In genomic region chr2:127142577-127143157, GRCm38 (mm10) we compare ENCODE assay signal across 8 mouse cellular contexts. TPM values are rescaled to one million over a fixed set of nuclear protein-coding genes. Genes with fewer than 3 reads are reported as not detected.
A peak's percentile ranks its signal among the peaks of the same experiment; 100 is the strongest.
DNase-seq lines count a peak whose midpoint lies in the region; TF ChIP-seq lines count a peak whose summit lies in the region.

No protein-coding gene starts in this region.

- 0 out of 2 replicates have a peak overlapping the region, but pooled peaks have one; percentile 1 for H3K27ac ChIP-seq in bone marrow, adult 2 months (ENCODE audit: control insufficient read depth, insufficient read depth, low read depth, low read length, poor library complexity)
- H3K27ac ChIP-seq in hindbrain, embryonic 10.5 days, result peak overlapping the region; percentile 88
- peak overlapping the region; percentile 63 for H3K27ac ChIP-seq in macrophage

- peaks cover 37% of the 10 kb centered on the region for H3K79me2 ChIP-seq in macrophage (ENCODE audit: inconsistent target)

- H3K4me1 ChIP-seq in bone marrow, adult 2 months (ENCODE audit: control insufficient read depth, insufficient read depth, low read length), result peaks cover 3% of the 10 kb centered on the region; the same call in 1 of the 2 replicates
- peaks cover 22% of the 10 kb centered on the region for H3K4me1 ChIP-seq in hindbrain, embryonic 10.5 days (replicated peaks)

- no peak for TF ChIP-seq CTCF in bone marrow, adult 2 months (IDR thresholded peaks at IDR 0.05; ENCODE audit: control insufficient read depth, insufficient read depth, low read length)

- peaks cover 33% of the 10 kb centered on the region for H3K36me3 ChIP-seq in hindbrain, embryonic 10.5 days
- peaks cover 18% of the 10 kb centered on the region; the same call in 1 of the 2 replicates for H3K36me3 ChIP-seq in macrophage (ENCODE audit: inconsistent target)

- peak; percentile 27 for DNase-seq in kidney, adult 9 months
- DNase-seq in kidney, adult 11 months, result no peak
- DNase-seq in hindbrain, embryonic 10.5 days (ENCODE audit: low spot score), result peak; percentile 7
- DNase-seq in layer of hippocampus, adult 18-20 months (ENCODE audit: low spot score in 2 of 2), result no peak
- DNase-seq in spleen, adult 12 weeks (ENCODE audit: low spot score), result no peak
- no peak for DNase-seq in urinary bladder, postnatal 14 days (ENCODE audit: low spot score)

- H3K9me3 ChIP-seq in hindbrain, embryonic 10.5 days, result no peaks in the 10 kb centered on the region

- 6% methylated on average over 6 of the region's 6 CpGs for WGBS in bone marrow, adult 2 months
- 19% methylated on average over 6 of the region's 6 CpGs for WGBS in hindbrain, embryonic 10.5 days
- 3% methylated on average over 6 of the region's 6 CpGs for WGBS in macrophage (ENCODE audit: missing documents)

- peak overlapping the region; percentile 91 for H3K4me3 ChIP-seq in bone marrow, adult 2 months (replicated peaks; ENCODE audit: control insufficient read depth, low read depth, low read length)
- peak overlapping the region; percentile 68 for H3K4me3 ChIP-seq in hindbrain, embryonic 10.5 days
- H3K4me3 ChIP-seq in macrophage (ENCODE audit: inconsistent target), result peak overlapping the region; percentile 89

- H3K27me3 ChIP-seq in hindbrain, embryonic 10.5 days (ENCODE audit: insufficient read depth, poor library complexity, severe bottlenecking), result peaks cover 16% of the 10 kb centered on the region; the same call in 1 of the 2 replicates

- TF ChIP-seq POLR2A in bone marrow, adult 2 months (IDR thresholded peaks at IDR 0.05; ENCODE audit: borderline replicate concordance, control insufficient read depth, low read depth, low read length), result no peak

RNA-seq across cellular contexts. Expression of gene Itpripl1, which starts 0.6 kb away (rescaled TPM):
- 5.4 and 7.6 TPM in 2 replicates for polyA plus RNA-seq in bone marrow, adult 2 months (2011; ENCODE audit: insufficient read depth, insufficient read length, low replicate concordance, missing spikeins)
- 12.6 and 14.1 TPM in 2 replicates for polyA plus RNA-seq in hindbrain, embryonic 10.5 days (2016; fragmentation: Nextera tagmentation; extraction: Ambion mirVana)
- total RNA-seq in macrophage (2018; cell fraction: chromatin; rRNA removed), result 10 to 100 TPM in 7 of 26 experiments, 1 to 10 TPM in 19; 1.6 to 17.5 (median 3.9) TPM
- 10 to 100 TPM; 11.7 to 46.5 (median 30.8) TPM for total RNA-seq in macrophage (2018; cell fraction: cytosol; rRNA removed)
- total RNA-seq in macrophage (2018; cell fraction: nucleus; rRNA removed), result 10 to 100 TPM in 24 of 26 experiments, 1 to 10 TPM in 2; 6.6 to 47.2 (median 19.3) TPM
- 18.4 to 28.0 TPM (median 22.5 TPM) in 3 replicates for polyA plus RNA-seq in macrophage (2018)
- total RNA-seq in layer of hippocampus, adult 18-20 months (2021), result 1 to 10 TPM; 2.5 to 3.0 TPM

RNA-seq across cellular contexts. Expression of gene Ncaph, which starts 8.9 kb away (rescaled TPM):
- 36.2 and 41.6 TPM in 2 replicates for polyA plus RNA-seq in bone marrow, adult 2 months (2011; ENCODE audit: insufficient read depth, insufficient read length, low replicate concordance, missing spikeins)
- polyA plus RNA-seq in hindbrain, embryonic 10.5 days (2016; fragmentation: Nextera tagmentation; extraction: Ambion mirVana), result 83.7 and 110 TPM in 2 replicates
- total RNA-seq in macrophage (2018; cell fraction: chromatin; rRNA removed), result 10 to 100 TPM in 10 of 26 experiments, 1 to 10 TPM in 13, under 1 TPM in 3; 0.61 to 25.6 (median 6.6) TPM
- total RNA-seq in macrophage (2018; cell fraction: cytosol; rRNA removed), result 10 to 100 TPM in 15 of 26 experiments, 1 to 10 TPM in 11; 4.6 to 23.5 (median 10.4) TPM
- total RNA-seq in macrophage (2018; cell fraction: nucleus; rRNA removed), result 10 to 100 TPM in 7 of 26 experiments, 1 to 10 TPM in 19; 2.0 to 29.2 (median 5.3) TPM
- 7.7 to 21.8 TPM (median 19.2 TPM) in 3 replicates for polyA plus RNA-seq in macrophage (2018)
- total RNA-seq in layer of hippocampus, adult 18-20 months (2021), result 1 to 10 TPM in 1 of 2 experiments, under 1 TPM in 1; 0.45 to 1.2 TPM

Comparison
In these comparisons a context has a peak if more than half of its experiments do, and no peak if none do; other contexts are left out.
1. DNase-seq: peak in kidney, adult 9 months (single experiment) and hindbrain, embryonic 10.5 days (single experiment); none in kidney, adult 11 months (single experiment), layer of hippocampus, adult 18-20 months (0 of 2), spleen, adult 12 weeks (single experiment) and urinary bladder, postnatal 14 days (single experiment).
2. H3K27ac ChIP-seq: peak in every context shown above with its lines; median percentile 88 in hindbrain, embryonic 10.5 days; 63 in macrophage; 1 in bone marrow, adult 2 months.
3. Peak in every context shown above with its lines, with median percentiles within 50 percentile points of each other: H3K4me3 ChIP-seq.